Mouse (Mus musculus): ENCODE measurements around the gene Pgap3. TPM values are rescaled to one million over a fixed set of nuclear protein-coding genes. Genes with fewer than 3 reads are reported as not detected.
A peak's percentile ranks its signal among the peaks of the same experiment; 100 is the strongest.

Gene Pgap3
- polyA plus RNA-seq, 1 experiment from 2014 or later, result 9.2 TPM

DNA sequence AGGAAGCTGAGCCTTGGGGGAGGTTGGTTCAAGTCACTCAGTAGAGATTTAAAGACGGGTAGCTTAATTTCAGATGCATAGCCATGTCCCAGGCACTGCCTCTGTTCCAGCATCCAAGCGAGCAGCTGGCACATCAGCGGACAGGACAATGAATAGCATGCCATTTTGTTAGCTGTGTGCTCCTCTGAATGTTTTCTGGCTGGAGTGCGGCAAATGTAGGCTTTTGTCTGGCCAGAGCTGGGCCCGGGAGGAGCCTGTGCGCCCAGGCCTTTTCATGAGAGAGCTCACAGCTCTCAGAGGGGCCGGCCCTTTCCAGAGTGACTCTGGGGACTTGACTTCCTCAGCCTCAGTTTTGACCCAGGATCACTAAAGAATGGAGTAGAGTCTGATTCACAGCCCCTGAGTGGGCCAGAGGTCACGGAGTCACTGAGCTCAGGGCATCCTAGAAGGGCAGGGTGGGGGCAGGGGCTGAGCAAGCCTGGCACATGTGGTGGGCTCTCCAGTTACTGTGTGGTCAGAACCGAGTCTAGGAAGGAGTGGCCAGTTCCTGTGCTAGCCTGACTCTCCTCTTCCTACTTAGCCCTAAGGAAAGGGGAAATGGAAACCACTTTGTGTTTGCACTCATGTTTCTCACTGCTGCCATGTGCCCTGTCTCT lies 39.3 kb downstream of the Pgap3 start:
- no peak for ATAC-seq (replicated peaks; ENCODE audit: low FRiP score)
- WGBS, result 58% methylated on average over 9 of the region's 9 CpGs
- H3K4me3 ChIP-seq (ENCODE audit: low read depth, low read length), result no peak overlapping the region

DNA sequence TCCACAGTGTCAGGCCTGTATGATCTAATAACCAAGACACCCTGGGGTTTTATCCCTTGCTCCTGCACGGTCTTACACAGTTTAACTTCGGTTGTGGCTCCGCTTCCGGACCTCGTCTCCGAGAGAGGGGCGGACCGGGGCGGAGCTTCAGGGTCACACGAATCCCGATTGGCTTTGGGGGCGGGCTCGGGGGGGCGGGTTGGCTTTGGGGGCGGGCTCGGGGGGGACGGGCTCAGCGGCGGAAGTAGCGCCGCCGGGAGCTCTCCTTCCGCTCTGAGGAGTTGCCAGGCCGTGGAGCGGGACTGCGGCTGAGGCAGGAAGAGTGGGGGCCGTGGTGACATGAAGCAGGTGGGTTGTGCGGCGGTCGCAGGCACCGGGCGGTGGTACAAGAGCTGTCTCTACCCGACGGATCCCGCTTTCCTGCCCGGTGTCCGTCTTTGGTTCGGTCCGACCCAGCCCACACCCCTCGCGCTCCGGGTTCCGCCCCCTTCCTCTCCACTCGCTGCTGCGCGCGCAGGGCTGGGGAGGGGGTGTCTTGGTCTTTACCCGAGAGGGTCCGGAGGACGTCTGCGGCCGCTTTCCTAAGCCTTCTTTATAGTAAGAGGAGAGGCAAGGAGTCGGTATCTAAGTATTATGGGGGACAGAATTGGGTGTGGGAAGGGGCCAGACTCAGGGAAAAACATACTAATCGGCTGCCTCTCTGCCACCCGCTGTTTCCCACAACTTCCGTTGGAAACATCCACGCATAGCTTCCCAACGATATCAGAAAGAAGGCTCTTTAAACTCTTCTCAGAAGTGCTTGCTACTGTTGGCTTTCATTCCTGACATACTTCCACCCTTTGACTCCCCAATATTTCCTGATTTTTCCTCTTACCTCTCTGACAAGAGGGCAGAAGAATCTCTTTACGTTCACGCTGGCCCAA lies 41.9 kb downstream of the Pgap3 start, which contains the start of gene Stard3:
TSS of gene Stard3 (plus strand) at position 208 of the 923 bp plus-strand sequence.
- WGBS, result under 1% methylated on average over 60 of the region's 60 CpGs
- H3K36me3 ChIP-seq (ENCODE audit: control insufficient read depth, insufficient read depth, low read length), result no peaks in the 10 kb centered on the region
- H3K27me3 ChIP-seq (ENCODE audit: control insufficient read depth, insufficient read depth, low read length), result peaks cover 5% of the 10 kb centered on the region; the same call in 1 of the 2 replicates
- H3K9me3 ChIP-seq (ENCODE audit: control insufficient read depth, low read length), result no peaks in the 10 kb centered on the region
- H3K4me3 ChIP-seq (ENCODE audit: low read depth, low read length), result peak within 1 kb of the TSS; percentile 74
- H3K4me2 ChIP-seq (ENCODE audit: low read depth, low read length, severe bottlenecking), result peak within 1 kb of the TSS; percentile 78
- peak within 1 kb of the TSS; percentile 75 for H3K9ac ChIP-seq (ENCODE audit: low read length)
- H3K27ac ChIP-seq (ENCODE audit: low read depth, low read length), result peak within 1 kb of the TSS; percentile 50; the same call in 1 of the 2 replicates
- ATAC-seq (replicated peaks; ENCODE audit: low FRiP score), result peak; percentile 86
- peak; percentile 96 for DNase-seq (ENCODE audit: low spot score)
- peaks cover 12% of the 10 kb centered on the region for H3K4me1 ChIP-seq (replicated peaks; ENCODE audit: control insufficient read depth, insufficient read depth, low read length)

More for the DNA sequence above, 39.3 kb downstream of the Pgap3 start:
- no peak for DNase-seq (ENCODE audit: low spot score)
- H3K9ac ChIP-seq (ENCODE audit: low read length), result no peak overlapping the region; the same call in 1 of the 2 replicates
- no peak overlapping the region for H3K4me2 ChIP-seq (ENCODE audit: low read depth, low read length, severe bottlenecking)
- H3K27ac ChIP-seq (ENCODE audit: low read depth, low read length), result no peak overlapping the region
- peaks cover 12% of the 10 kb centered on the region for H3K4me1 ChIP-seq (replicated peaks; ENCODE audit: control insufficient read depth, insufficient read depth, low read length)
- H3K27me3 ChIP-seq (ENCODE audit: control insufficient read depth, insufficient read depth, low read length), result no peaks in the 10 kb centered on the region
- H3K36me3 ChIP-seq (ENCODE audit: control insufficient read depth, insufficient read depth, low read length), result no peaks in the 10 kb centered on the region
- H3K9me3 ChIP-seq (ENCODE audit: control insufficient read depth, low read length), result no peaks in the 10 kb centered on the region

DNA sequence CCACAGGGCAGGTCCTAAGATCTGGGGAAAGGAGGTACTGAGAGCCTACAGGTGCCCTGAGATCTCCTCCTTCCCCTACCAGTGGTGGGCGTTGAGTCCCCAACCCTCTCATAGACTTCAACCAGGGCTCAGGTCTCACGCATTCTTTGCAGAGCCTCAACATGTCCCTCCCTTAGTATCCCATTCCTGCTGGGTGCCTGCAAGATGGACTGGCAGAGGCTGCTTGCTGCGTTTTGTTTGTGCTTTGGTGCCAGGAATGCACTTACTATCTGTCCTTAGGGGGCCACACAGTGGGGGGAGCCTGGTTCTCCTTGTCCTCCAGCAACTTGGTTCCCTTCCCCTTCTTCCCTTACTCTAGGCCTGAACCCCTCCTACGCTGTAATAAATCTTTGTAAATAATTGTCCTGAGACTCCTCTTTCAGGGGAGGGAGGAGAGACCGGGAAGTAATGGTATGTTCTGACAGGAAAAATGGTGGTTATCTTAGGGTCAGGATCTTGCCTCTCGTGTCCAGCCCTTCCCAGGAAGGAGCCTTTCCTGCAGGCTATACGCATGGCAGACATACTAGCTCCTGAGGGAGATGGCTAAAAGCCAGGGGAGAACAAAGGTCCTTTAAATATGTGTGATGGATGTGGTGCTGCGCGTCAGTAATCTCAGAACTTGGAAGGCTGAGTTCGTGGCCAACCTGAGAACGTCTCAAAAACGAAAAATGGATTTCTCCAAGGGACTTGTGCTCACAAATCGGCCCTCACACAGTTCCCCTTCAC lies 42.7 kb downstream of the Pgap3 start:
- peaks cover 12% of the 10 kb centered on the region for H3K4me1 ChIP-seq (replicated peaks; ENCODE audit: control insufficient read depth, insufficient read depth, low read length)
- peaks cover 7% of the 10 kb centered on the region; the same call in 1 of the 2 replicates for H3K27me3 ChIP-seq (ENCODE audit: control insufficient read depth, insufficient read depth, low read length)
- H3K4me3 ChIP-seq (ENCODE audit: low read depth, low read length), result peak overlapping the region; percentile 74
- ATAC-seq (replicated peaks; ENCODE audit: low FRiP score) (0 out of 2 replicates have a peak, but pooled peaks have one; percentile 4), DNase-seq (ENCODE audit: low spot score) (no peak)
- WGBS, result 8% methylated on average over 13 of the region's 13 CpGs
- H3K9ac ChIP-seq (ENCODE audit: low read length), result peak overlapping the region; percentile 75
- H3K36me3 ChIP-seq (ENCODE audit: control insufficient read depth, insufficient read depth, low read length), result no peaks in the 10 kb centered on the region
- H3K4me2 ChIP-seq (ENCODE audit: low read depth, low read length, severe bottlenecking), result peak overlapping the region; percentile 78
- H3K27ac ChIP-seq (ENCODE audit: low read depth, low read length), result no peak overlapping the region
- no peaks in the 10 kb centered on the region for H3K9me3 ChIP-seq (ENCODE audit: control insufficient read depth, low read length)

DNA sequence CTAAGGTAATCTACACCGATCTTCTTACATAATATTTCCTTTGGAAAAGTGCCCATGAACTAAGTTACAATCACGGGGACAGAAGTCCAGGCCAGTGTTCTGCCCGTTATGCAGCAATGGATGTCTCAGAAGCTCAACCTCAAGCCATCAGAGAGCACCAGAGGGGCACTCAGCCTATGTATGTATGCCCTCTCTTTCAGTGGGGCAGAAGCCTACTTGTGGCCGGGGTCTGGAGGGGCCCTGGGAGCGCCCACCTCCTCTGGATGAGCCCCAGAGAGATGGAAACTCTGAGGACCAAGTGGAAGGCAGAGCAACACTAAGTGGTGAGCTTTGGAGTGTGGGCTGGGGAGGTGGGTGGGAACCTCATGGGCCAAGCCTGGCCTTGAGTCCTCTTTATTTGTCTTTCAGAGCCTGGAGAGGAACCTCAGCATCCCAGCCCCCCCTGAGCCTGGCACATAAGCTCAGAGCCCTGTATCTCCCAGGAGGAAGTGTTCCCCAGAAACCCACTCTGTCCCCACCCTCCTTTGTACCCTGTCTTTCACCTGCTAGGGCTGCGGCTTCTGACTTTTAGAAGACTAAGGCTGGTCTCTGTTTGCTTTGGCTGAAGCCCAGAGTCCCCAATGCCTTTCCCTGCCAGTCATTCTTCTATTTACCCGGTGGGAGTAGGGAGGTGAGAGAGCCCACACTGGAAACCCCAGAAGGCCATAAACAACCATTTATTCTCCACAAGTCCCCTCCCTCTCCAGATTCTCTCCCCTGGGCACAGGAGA lies 43.5 kb downstream of the Pgap3 start:
- no peak for ATAC-seq (replicated peaks; ENCODE audit: low FRiP score)
- H3K4me2 ChIP-seq (ENCODE audit: low read depth, low read length, severe bottlenecking), result no peak overlapping the region
- H3K27ac ChIP-seq (ENCODE audit: low read depth, low read length), result no peak overlapping the region
- peaks cover 12% of the 10 kb centered on the region; the same call in 1 of the 2 replicates for H3K27me3 ChIP-seq (ENCODE audit: control insufficient read depth, insufficient read depth, low read length)
- WGBS, result 86% methylated on average over 7 of the region's 7 CpGs
- no peaks in the 10 kb centered on the region for H3K9me3 ChIP-seq (ENCODE audit: control insufficient read depth, low read length)
- H3K4me3 ChIP-seq (ENCODE audit: low read depth, low read length), result no peak overlapping the region
- H3K36me3 ChIP-seq (ENCODE audit: control insufficient read depth, insufficient read depth, low read length), result no peaks in the 10 kb centered on the region
- H3K9ac ChIP-seq (ENCODE audit: low read length), result no peak overlapping the region
- peaks cover 12% of the 10 kb centered on the region for H3K4me1 ChIP-seq (replicated peaks; ENCODE audit: control insufficient read depth, insufficient read depth, low read length)
- DNase-seq (ENCODE audit: low spot score), result no peak

DNA sequence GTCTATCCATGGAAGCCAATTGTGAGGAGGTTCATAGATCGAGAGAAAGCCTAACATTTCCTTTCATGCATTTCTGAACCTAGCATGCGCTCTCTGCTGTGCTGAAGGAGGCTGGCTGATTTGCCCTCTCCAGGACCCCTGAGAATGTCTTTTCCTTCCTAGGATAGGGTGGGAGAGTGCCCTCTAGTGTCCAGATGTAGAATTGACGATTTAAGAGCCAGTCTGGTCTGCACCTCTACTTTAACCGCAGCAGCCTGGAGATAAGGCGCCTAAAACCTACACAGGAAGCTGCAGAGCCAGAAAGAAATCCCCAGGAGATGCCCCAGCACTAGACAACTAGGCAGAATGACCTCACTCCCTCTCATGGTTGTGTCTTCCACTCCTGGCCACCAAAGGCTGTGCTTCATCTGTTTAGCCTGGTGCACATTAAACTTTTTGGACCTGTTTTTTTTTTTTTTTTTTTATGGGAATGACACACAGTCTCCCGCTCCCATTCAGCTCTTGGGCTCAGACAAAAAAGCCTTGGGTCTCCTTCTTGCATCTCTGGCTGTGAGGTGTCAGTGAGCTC lies 44.5 kb downstream of the Pgap3 start:
- Histone ChIP-seq H3K4me1 (replicated peaks; ENCODE audit: control insufficient read depth, insufficient read depth, low read length) (peaks cover 12% of the 10 kb centered on the region), H3K9ac (ENCODE audit: low read length) (no peak overlapping the region), H3K27ac (ENCODE audit: low read depth, low read length) (no peak overlapping the region), H3K9me3 (ENCODE audit: control insufficient read depth, low read length) (no peaks in the 10 kb centered on the region), H3K36me3 (ENCODE audit: control insufficient read depth, insufficient read depth, low read length) (no peaks in the 10 kb centered on the region), H3K4me3 (ENCODE audit: low read depth, low read length) (no peak overlapping the region), H3K27me3 (ENCODE audit: control insufficient read depth, insufficient read depth, low read length) (peaks cover 20% of the 10 kb centered on the region), H3K4me2 (ENCODE audit: low read depth, low read length, severe bottlenecking) (no peak overlapping the region)
- ATAC-seq (replicated peaks; ENCODE audit: low FRiP score) (no peak), DNase-seq (ENCODE audit: low spot score) (peak; percentile 74)
- 11% methylated on average over 6 of the region's 6 CpGs for WGBS

DNA sequence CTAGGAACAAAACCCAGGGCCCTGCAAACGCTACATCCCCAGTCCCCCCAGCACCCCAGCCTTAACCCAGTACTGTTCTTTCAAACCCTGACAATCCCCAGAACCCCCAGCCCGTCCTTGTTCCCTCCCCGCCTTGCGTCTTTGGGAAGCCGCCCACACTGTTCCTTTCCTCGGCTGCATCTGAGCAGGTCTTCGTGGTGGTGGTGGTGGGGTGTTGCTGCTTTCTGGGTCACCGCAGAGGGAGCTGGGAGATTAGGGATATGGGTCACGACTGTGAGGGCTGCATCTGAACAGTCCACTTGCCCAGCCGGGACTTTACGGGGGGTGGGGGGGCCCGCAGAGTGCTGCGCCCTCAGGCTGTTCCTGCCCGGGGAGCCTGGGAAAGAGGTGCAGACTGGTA lies 45.8 kb downstream of the Pgap3 start:
- WGBS, result 65% methylated on average over 14 of the region's 14 CpGs
- Histone ChIP-seq H3K4me1 (replicated peaks; ENCODE audit: control insufficient read depth, insufficient read depth, low read length) (peaks cover 11% of the 10 kb centered on the region), H3K4me2 (ENCODE audit: low read depth, low read length, severe bottlenecking) (no peak overlapping the region), H3K9me3 (ENCODE audit: control insufficient read depth, low read length) (no peaks in the 10 kb centered on the region), H3K27me3 (ENCODE audit: control insufficient read depth, insufficient read depth, low read length) (peaks cover 34% of the 10 kb centered on the region), H3K4me3 (ENCODE audit: low read depth, low read length) (no peak overlapping the region), H3K27ac (ENCODE audit: low read depth, low read length) (no peak overlapping the region), H3K9ac (ENCODE audit: low read length) (no peak overlapping the region), H3K36me3 (ENCODE audit: control insufficient read depth, insufficient read depth, low read length) (no peaks in the 10 kb centered on the region)
- DNase-seq (ENCODE audit: low spot score) (no peak), ATAC-seq (replicated peaks; ENCODE audit: low FRiP score) (no peak)

DNA sequence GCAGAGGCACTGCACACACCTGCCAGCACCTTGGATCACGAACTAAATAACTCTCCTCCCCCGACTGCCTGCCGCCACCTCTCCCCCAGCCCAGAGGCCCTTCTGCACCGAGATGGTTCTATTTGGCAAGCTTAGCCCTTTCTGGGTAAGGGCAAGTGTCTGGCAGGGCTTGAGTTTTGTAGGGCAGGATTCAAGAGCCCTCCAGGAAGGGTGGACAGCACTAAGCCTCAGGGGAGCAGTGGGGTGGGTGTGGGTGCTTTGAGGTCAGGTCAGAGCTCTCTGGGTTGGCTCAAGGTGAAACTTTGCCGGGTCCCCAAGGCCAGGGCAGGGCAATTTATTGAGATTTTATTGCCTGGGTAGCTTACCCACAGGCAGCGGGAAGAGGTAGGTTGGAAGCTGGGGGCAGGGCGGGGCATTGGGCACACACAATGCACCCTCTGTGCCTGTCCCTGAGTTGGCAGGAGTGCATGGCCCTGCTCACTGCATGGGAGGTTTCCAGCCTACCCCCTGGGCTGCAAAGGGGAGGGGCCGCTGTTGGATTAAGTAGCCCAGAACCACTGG lies 46.6 kb downstream of the Pgap3 start:
- WGBS, result 37% methylated on average over 8 of the region's 8 CpGs
- peaks cover 41% of the 10 kb centered on the region for H3K27me3 ChIP-seq (ENCODE audit: control insufficient read depth, insufficient read depth, low read length)
- ATAC-seq (replicated peaks; ENCODE audit: low FRiP score), result no peak

More for the DNA sequence above, 46.6 kb downstream of the Pgap3 start:
- H3K4me1 ChIP-seq (replicated peaks; ENCODE audit: control insufficient read depth, insufficient read depth, low read length), result peaks cover 9% of the 10 kb centered on the region
- H3K9me3 ChIP-seq (ENCODE audit: control insufficient read depth, low read length), result no peaks in the 10 kb centered on the region
- no peaks in the 10 kb centered on the region for H3K36me3 ChIP-seq (ENCODE audit: control insufficient read depth, insufficient read depth, low read length)
- no peak for DNase-seq (ENCODE audit: low spot score)
- H3K9ac ChIP-seq (ENCODE audit: low read length), result no peak overlapping the region
- no peak overlapping the region for H3K27ac ChIP-seq (ENCODE audit: low read depth, low read length)
- H3K4me2 ChIP-seq (ENCODE audit: low read depth, low read length, severe bottlenecking), result no peak overlapping the region
- H3K4me3 ChIP-seq (ENCODE audit: low read depth, low read length), result no peak overlapping the region
